Mouse (Mus musculus): ENCODE results near the gene Fhit.

The Fhit gene

DNA sequence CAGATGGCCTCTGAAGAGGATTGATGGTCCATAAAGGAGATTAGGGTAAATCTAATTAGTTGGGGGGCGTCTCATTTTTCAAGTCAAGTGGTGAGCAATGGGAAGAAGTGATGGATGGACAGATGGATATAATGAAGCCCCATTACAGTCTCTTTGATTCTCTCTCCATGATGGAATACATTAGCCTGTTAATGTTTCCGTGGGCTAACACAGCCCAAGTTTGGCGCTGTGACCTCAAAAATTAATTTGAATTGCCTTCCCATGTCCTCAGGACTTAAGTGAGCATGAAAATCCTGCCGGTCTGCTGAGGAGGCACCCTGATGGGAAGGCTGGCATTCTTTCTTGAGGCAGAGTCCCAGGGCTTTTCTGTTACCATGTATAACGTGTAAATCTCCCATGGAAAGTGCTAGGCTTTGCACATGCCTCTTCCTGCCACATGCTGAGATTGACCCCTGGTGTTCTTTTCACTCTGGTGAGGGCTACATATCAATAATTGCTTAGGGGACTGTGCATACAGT is 1564.3 kb downstream of the Fhit start:
- DNase-seq (ENCODE audit: low spot score), result no peak

- no peak for DNase-seq (ENCODE audit: low spot score)
Measured at GRCm38 (mm10) chr14:9589121-9589520, 1572.7 kb downstream of the Fhit start.

DNA sequence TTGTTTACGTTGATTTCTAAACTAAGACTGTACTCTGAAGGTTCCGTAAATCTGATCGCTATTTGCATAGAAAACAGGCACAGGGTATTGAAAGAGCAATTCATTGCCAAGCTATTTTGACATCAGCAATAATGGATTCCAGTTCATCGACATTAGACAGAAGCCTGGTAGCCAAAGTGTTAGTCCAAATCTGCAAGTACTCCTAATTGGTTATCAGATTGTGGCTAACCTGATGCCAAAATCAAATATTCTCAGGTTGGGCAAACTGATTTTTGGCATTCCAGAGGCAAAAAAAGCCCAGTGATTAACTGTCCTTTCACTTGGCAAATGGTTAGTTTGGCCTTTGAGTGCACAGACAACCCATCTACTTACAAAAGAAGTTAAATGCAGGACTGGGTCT is 1573.9 kb downstream of the Fhit start:
- no peak for DNase-seq (ENCODE audit: low spot score)

DNA sequence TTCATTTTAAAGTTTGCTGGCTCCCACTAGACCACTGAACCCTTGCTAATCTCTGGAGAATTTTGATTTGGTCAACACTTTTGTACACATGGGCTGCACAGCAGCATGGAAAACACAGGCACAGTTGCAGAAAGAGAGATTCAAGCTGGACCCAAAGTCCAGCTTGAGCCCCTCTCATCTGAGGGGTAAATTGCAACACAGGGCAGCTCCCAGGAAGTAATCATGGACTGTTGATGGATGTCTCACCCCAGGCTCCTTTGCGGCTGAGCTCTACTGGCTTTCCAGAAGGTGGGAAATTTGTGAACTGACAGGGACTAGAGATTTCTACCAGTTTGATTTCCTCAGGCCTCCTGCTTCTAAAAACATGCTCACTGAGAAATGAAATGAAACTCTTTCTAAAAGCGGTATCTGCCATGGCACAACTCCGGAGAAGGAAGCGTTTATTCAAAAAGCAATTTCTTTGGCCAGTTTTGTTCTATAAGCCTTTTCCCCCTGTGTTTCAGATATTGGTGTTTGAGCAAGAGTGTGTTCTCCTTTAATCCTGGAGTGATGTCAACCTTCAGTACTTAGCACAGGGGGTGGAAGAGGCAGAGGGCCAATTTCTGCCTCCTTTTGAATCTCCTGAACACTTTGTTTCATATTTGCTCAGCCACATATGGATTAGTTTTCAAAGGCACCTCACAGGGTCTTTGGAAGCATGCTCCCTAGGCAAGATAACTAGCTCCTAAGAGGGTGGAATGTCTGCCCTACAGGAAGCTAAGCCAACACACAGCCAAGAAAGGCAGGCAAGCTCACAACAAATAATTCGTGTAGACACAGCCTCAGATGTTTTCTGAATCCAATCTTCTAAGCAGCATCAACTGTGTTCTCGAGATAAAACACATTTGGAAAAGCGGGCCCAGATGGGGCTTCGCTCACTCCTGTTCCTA is 1578.3 kb downstream of the Fhit start:
- no peak for DNase-seq (ENCODE audit: low spot score)

DNA sequence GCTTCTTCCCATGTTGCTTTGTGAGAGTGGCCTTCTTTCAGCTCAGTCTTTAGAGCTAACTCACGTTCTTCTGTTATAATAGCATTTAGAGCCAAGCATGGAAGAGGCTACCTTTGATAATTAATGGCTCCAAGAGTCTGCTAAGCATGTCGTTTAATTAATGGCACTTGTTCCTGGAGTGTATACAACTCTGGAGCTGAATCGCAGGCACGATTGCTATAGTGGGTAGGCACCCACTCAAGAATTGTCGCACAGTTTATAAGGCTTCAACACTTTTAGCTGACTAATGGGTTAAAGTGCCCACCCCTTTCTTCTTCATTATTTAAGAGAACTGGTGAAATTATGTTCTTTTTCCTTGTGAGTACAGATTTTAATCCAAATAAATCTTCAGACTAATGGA is 1605.5 kb downstream of the Fhit start:
- DNase-seq (ENCODE audit: low spot score), result no peak

DNA sequence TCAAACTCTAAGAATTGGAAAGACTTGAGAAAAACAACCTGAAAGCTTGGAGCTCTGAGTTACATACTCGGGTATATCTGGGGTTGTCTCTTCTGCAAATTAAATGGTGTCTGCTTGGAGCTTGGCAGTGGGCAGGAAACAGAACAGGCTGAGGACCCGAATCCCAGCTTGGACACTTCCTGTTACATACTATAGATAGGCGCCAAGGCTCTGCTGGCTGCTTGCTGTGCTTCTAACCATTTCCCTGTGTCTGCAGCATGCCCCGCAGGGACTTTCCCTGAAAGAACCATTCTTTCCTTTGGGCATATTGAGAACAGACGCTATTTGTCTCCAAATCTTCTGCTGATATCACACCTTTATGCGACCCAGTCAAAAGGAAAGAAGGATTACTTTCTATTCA is 1606.0 kb downstream of the Fhit start:
- no peak for DNase-seq (ENCODE audit: low spot score)

DNA sequence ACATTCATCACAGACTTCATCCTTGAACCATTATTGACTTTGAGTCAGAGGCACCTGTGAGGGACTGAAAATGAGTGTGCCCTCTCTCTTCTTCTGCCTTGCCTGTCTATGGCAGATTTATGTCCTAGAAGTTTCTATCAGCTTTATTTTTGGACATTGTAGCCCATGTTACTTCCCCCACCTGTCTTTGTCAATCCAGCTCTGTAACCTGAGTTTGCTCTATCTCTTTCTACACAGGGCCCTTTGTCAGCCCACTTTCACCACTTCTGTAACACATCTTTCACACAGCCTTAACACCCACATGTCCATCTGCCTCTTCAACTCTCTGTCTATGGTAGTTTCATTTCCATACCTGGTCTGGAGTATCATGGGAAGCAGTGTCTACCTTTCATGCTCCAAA is 1609.7 kb downstream of the Fhit start:
- no peak for DNase-seq (ENCODE audit: low spot score)

- DNase-seq (ENCODE audit: low spot score), result no peak
Measured at GRCm38 (mm10) chr14:9547952-9548351, 1613.9 kb downstream of the Fhit start.

DNA sequence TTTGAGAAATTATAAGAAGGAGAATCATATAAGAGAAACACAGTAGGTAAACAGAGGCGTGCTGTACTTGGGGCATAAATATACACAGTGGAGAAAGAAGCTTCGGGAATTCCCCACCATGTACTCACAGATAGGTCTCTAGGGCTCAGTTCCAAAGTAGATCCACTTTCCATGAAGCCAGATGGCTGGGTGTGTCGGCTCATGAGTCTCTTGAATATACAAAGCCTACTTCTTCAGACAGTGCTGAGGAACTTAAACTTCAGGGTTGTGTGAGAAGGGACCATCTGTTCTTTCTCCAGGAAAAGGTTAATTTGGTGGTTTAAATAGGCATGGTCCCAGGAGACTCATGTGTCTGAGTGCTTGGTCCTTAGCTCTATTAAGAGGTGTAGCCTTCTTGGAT is 1617.5 kb downstream of the Fhit start:
- DNase-seq (ENCODE audit: low spot score), result no peak

DNA sequence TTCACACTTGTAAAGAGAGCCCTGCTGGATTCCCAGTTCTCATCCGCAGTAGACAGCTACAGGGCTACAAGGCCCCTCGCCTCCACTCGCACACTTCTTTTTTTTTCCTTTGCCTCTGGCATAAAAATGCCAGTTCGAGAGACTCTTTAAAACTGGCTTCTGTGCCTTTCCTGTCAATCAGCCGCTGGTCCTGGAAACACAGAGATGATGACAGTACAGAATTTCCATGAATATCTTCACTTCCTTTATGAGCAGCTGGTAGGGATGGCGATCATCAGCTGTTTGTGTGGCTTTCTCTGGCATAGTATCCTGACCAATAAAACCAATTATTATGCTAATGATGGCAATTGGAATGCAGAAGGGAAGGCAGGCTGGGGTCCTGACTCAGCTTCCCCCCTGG is 1626.3 kb downstream of the Fhit start:
- no peak for DNase-seq (ENCODE audit: low spot score)

DNA sequence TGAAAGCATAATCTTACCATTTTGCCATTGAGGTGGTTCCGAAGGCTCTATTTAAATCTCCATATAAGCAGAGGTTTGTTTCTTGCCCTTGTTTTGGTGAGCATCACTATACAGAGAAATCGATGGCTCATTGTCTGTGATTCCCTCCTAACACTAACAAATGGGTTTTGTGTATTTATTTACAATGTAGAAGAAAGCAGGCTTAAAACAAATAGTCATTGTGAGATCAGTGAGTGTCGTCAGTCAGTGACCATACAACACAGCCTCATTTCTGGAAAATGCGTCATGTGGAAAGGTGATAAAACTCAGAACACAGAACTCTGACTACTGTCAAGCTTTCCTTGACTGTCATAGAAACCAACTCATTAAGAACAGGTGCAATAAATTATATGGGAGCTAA is 1632.6 kb downstream of the Fhit start:
- DNase-seq (ENCODE audit: low spot score), result no peak

DNA sequence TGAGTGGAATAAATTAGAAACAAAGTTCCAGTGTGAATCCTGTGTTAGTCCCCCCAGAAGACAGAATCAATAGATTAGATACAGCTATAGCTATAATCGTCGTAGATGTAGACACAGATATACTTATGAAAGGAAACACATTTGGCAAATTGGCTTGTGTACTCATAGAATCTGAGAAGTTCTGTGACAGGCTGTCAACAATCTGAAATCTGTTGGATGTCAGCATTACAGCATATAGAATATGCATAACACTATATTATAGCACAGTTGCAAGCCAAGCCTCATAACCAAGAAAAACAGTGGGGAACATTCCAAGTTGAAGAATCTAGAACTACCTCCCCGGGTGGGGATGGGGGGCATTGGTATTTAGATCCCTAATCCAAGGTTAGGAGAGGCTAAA is 1635.7 kb downstream of the Fhit start:
- no peak for DNase-seq (ENCODE audit: low spot score)

DNA sequence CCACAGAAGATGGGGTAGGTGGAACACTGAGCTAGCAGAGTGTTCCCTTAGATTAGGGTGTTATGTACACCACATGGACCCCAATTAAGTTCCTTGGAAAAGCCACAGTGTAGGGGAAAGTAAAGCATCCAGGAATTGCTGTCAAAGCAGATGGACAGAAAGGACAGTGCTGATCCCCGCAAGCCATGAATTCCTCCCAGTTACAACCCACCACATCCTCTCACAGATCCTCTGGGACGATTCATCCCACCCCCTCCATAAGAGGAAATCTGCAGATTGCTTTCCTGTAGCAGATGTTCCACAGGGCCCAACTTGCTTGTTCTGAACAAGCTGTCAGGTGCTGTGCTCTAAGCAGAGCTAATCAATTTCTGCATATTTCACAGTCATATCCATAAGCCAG is 1644.2 kb downstream of the Fhit start:
- DNase-seq (ENCODE audit: low spot score), result no peak

DNA sequence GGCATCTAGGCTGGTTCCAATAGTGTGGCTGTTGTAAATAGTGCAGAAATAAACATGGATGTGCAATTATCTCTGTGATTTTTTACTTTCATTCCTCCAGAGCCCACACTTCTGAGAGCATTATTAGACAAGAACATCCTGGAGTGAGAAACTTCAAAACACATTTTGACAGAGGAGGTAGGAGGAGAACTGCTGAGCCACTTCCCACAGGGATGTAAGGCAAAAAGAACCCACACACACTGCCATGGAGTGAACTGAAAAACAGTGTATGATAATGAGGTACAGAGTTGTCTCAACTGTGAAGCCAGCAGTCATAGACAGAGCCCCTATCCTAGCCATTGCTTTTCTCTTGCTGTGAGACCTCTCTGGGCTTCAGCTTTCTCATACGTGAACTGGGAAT is 1652.2 kb downstream of the Fhit start:
- DNase-seq (ENCODE audit: low spot score), result no peak
